Mouse (Mus musculus): ENCODE measurements at regions not wholly inside any gene's neighbourhood (a gene's known extent, or its start where the extent isn't known, plus 50 kb on each side); places are given as distances from the start of the nearest gene placed in this dataset.
"Not testable (repeated sequence)": the region's sequence is repeated elsewhere in the genome, so short reads cannot be mapped to it uniquely, and the experiment has no call there.

DNA sequence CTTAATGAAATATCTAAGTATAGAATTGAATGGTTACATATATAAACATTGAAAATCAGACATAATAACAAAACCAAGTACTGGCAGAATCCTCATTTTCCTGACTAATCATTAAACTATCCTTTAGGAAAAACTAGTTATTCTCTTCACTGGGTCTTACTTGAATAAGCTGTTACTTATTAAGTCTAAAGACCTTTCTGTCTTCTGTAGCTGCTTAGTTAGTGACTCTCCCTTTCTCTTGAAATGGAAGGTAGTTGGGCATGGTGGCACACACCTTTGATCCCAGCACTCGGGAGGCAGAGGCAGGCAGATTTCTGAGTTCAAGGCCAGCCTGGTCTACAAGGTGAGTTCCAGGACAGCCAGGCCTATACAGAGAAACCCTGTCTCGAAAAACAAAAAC, 135.9 kb upstream of the Abcb5 start:
- DNase-seq (ENCODE audit: low read depth, low spot score) = not testable (repeated sequence)

DNA sequence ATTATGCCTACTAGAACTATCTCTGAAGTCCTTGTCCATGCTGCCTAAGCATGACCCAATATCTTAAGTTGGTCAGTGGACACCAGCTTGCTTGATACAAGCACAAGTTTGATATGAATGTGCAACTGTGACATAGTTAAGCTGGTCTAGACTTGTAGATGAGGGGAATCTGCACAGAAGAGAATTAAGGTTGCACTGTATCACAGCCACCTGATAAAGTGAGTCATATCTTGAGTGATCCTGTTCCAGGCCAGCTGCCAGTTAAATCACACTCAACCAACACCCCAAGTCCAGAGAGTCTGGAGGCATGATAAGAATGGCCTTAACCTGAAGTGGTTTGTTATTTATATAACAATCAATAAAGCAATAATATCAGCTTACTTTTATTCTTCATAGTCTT, 133.5 kb upstream of the Abcb5 start:
- no peak for DNase-seq (ENCODE audit: low read depth, low spot score)

DNA sequence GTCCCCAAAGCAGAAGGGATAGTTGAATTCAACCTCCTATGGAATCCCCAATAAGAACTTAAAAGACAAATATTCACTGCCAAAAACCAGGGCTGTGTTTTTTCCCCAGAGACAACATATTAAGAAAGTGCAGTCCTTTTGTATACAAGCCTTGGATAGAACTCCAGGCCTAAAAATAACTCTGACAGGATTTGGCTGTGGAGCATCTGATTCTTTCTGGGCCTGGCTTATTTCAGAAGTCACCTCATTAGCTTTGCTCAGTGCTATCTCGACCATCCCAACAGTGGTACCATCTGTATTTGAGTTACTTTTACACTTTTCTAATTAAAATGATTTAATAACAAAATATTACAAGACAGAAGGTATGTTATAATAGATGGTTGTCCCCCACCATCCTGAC, 131.6 kb upstream of the Abcb5 start:
- DNase-seq (ENCODE audit: low read depth, low spot score) = no peak

DNA sequence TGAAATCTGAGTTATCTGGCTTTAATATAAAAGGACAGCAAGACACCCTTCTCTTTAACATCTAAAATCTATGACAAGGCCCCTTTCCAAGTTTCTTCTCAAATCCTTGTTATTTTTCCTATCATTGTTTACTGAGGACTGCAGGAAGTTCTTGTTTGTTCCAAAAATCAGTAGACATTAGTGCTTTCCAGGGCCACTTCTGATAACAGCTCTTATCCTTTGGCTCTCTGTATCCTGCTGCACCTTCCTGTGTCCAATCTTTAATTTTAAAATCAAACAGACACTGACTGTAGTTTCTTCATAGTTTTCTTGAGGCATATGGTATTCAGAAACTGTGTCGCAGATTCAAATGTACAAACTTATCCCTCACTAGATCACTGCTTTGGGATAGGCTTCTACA, 128.1 kb upstream of the Abcb5 start:
- DNase-seq (ENCODE audit: low read depth, low spot score) = no peak

DNA sequence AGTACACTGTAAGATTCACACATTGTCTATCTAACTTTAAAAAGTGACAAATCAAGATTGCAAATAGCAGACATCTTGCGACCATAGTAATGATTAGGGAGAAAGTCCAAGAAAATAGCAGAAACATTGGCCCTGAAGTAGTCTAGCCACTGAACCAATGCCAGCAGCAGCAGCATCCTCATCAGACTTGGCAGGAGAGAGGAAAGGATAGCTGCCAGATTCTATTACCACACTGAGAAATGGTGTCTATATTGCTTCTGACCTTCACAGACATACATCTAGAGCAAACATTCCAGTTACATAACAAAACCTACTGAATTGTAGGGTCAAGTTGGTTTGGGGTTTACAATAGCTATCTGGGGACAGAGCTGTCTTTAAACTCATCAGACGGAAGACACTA, 127.2 kb upstream of the Abcb5 start:
- DNase-seq (ENCODE audit: low read depth, low spot score) = no peak

DNA sequence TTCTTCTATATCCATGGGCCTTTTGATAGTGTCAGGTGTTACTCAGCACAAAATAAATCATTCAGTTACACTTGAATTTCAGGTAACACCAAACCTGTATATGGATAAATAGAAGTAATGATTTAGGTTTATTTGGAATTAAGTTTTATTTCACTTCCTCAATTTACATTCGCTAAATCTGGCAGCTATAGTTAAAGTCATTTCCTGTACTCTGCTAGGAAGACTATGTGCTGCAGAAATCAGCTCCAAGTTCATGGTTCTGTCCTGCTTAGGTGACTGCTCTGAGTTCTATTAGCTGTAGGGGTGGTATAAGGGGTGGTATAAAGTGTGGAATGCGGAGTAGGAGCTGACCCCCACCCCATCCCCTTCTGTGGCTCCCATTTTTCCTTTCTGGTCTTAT, 123.1 kb upstream of the Abcb5 start:
- DNase-seq (ENCODE audit: low read depth, low spot score) = no peak

DNA sequence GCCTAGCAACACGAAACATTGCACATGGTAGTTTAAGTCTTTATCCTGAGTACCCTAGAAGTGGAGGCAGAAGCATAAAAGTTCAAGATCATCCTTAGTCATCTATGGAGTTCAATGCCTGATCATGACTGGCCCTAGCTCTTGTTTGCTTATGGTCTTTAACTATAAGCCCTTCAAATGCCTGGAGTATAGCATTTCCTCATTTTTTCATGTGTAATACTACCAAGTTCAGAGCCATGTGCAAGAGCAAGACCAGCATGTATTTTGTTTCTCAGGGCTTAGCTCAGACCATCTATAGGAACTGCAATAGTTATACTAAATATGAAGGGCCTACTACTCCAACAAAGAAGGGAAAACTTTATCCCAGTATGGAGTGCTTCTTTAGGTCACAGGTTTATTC, 122.4 kb upstream of the Abcb5 start:
- DNase-seq (ENCODE audit: low read depth, low spot score) = no peak

DNA sequence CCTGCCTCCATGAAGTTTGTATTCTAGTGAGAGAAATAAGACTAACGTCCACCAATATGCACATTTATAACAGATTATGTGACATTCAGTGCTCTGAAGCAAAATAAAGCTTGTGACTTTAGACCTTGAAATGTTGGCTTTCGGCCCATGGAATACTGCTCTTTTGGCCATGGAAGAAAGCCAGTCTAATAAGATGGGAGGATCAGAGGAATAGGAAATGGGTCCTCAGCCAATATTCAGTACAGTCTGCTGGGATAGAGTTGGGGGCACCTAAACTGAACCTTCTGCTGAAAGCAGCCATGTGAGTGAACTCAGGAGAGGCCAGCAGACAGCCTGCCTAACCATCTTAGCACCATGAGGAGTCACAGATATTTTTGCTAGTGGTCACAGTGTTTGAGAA, 118.6 kb upstream of the Abcb5 start:
- peak; percentile 9 for DNase-seq (ENCODE audit: low read depth, low spot score)

DNA sequence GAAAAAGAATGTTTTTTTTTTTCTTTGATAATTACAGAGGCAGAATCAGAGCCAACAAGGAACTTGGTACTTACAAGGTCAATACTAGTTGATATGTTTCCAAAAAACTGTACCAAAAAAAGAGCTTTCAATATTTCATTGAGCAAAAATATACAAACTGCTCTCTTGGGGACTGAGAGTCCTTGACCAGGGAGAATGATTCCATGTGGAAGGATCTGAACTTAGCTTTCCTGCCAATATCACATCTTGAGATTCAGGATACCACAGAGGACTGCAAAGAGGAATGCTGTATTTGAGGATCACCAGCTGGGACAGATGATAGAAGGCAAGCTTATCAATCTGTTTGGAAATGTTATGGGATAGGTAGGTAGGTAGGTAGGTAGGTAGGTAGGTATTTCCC, 116.6 kb upstream of the Abcb5 start:
- peak; percentile 25 for DNase-seq (ENCODE audit: low read depth, low spot score)

DNA sequence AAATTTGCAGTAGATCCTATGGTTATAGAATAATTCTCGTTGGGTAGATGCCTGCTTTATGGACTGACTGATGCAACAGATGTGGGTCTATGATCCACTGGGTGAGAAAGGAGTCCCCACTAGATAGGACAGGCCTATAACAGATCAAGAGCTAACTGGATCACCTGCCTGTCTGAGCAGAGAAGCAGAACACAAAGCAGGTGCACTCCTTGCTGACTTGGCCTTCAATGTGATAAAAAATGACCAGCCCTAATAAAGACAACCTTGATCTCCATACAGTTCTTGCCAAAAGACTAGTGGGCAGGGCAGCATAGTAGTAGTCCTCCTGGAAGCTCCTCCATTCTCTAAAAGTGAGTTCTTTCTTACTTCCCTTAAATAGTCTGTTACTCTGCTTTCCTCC, 109.6 kb upstream of the Abcb5 start:
- DNase-seq (ENCODE audit: low read depth, low spot score) = no peak

DNA sequence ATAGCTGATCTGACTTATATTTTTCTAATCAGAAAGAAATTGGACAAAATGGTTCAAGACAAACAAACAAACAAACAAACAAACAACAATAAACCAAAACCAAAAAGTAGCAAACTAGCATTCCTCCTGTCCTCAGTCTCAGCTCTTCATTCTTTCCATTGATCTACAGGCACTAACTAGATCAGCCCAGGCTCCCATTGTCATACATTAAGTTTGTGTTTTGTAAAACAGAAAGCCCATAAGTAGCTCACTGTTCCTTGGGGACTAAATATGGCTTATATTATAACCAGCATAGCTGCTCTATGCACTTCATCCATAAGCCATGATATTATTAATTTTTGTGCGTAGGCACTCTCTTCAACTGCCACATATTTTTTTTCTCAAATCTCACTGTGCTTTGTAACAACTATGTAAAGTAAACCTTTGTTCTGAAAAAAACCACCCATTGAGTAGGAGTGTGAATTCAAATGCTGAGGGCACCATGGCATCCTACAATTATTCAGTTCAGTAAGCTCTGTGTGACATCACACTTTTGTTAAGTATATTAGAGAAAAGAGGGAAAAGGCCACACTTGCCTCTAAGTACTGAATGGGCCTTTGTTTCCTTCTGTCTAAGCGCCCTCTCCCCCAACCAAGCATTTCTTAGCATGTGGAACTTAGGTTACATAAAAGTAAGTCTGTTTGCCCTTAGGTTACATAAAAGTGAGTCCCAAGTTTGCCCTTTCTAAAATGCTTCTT, 108.7 kb upstream of the Abcb5 start:
- DNase-seq (ENCODE audit: low read depth, low spot score) = no peak

DNA sequence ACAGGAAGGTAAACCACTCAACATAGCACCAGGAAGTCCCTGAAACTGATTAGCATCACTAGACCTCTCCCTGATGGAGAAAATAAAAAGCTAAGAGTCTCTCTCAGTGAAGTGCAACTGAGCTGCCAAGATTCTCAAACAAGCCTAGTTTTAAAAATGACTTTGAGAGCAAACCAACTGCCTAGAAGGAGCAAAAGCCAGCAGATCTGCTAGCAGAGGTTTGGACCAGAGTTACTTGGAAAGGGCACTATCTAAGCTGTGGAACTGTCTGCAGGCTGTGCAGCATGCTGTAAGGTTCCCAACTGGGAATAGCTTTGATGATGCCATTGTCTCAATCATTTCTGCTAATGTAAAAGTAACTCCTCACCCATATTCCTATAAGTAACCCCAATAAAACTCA, 107.9 kb upstream of the Abcb5 start:
- DNase-seq (ENCODE audit: low read depth, low spot score) = no peak

DNA sequence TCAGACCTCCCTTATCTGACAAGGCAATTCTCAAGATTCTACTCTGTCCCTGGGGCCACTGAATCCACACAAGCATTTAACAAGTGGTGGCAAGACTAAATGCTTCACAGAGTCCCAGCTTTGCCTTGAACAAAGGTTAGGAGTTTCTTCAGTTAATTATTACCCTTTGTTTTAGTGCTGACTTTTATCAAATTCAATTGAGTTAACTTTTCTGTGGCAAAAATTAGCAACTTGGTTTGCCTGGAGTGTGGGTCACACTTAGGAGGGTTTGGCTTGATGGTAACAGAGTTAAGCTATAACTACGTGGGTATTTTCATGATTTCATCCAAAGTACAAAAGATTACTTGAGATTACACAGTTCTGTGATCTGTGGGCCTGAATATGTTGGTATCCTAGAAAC, 104.7 kb upstream of the Abcb5 start:
- DNase-seq (ENCODE audit: low read depth, low spot score) = no peak

DNA sequence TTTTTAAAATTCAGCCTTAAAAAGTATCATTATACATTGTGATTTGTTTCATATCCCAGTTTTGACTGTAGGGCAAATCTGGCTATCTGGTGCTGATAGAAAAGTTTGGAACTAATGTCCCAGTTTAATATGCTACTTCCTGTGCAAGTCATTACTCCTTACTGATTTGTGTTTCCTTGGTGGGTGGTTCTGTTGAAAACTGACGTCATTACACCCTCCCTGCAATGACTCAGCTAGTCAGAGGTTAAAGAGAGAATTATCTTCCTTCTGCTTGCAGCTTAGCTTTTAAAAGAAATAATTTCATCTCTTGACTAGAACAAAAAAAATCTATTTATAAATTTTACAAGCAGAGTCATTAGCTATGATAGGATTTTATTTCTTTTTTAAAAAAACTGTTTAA, 104.2 kb upstream of the Abcb5 start:
- DNase-seq (ENCODE audit: low read depth, low spot score) = no peak

DNA sequence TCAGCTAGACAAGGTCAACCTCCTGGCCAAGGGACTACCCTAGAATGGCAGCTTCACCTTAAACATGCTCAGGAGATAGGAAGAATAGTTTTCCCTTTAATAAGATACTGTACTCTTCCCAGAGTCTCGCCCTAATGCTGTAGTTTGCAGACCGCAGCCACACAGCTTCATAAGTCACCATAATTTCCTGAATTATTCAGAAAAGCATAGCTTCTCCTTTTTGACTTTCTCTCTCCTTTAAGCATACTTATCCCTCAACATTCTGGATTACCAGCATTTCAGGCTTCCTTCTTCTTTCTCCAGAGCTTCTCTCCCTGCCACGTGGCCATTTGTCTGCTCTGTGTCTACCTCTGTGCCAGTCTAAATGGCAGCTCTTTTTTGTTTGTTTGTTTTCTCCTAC, 103.5 kb upstream of the Abcb5 start:
- no peak for DNase-seq (ENCODE audit: low read depth, low spot score)

DNA sequence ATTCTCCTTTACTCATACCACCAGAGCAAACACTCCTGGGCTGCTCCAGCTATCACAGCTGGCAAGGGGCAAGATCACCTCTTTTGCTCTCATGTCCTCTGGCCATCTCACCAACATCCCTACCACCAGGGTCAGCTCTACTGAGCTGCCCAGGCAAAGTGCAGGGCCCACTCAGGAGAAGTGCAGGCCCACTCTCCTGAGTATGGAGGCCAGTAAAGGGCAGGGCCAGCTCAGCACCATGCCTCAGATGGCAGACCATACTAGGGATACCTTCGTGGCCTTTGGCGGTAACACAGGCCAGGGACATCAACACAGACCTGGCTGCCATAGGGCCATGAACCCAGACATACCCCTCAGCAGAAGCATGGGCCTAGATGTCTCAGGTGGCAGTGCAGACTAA, 101.9 kb upstream of the Abcb5 start:
- DNase-seq (ENCODE audit: low read depth, low spot score) = no peak

DNA sequence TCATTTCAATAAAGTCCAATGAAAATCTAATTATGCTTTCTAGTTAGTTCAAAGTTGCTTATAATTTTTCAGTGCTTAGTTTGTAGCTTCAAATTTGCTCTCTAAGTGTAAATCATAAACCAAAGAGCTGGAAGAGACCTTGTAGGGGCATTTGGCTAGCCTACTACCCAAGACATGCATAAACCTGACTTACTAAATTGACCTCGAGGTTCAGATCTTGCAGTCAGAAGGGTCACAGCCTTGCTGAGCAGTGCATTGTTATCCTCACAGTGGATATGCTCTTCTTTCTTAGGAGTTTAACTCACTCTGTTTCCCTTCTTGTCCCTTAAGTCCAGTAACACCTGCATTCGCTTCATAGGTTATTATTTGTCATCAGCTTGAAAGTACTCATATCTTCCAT, 96.7 kb upstream of the Abcb5 start:
- DNase-seq (ENCODE audit: low read depth, low spot score) = no peak

DNA sequence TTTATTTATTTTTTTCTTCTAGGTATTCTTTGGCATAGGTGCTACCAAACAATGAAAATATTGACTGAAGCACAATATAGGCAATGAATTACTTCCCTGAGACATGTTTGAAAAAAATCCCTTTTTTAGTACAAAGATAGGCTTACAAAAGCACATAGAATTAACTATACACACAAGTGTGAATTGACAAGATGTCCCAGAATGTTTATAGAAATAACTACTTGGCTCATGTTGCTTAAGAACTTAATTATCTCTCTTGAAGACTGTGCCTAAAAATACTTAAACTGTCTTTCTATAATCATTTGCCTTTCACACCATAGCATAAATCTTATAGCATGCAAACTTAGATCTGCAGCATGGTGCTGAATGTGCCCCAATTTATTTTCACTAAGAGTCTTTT, 96.3 kb upstream of the Abcb5 start:
- no peak for DNase-seq (ENCODE audit: low read depth, low spot score)

DNA sequence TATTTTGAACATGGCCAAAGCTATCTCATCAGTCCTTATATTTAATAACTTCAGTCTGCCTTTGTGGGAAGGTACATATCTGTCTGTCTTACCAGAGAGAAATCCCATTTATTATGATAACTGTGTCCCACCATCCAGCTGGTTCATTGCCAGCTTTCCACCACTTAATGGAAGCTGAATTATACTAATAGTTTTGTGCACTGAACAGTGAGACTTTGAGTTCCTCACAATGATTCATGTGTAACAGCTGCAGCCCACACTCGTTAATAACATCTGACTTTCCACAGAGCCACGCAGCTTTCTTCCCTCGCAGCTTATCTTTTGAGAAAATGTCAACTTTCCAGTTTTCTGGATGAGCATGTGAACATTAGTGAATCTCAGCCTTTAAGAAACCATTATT, 88.3 kb upstream of the Abcb5 start:
- DNase-seq (ENCODE audit: low read depth, low spot score) = peak; percentile 4

DNA sequence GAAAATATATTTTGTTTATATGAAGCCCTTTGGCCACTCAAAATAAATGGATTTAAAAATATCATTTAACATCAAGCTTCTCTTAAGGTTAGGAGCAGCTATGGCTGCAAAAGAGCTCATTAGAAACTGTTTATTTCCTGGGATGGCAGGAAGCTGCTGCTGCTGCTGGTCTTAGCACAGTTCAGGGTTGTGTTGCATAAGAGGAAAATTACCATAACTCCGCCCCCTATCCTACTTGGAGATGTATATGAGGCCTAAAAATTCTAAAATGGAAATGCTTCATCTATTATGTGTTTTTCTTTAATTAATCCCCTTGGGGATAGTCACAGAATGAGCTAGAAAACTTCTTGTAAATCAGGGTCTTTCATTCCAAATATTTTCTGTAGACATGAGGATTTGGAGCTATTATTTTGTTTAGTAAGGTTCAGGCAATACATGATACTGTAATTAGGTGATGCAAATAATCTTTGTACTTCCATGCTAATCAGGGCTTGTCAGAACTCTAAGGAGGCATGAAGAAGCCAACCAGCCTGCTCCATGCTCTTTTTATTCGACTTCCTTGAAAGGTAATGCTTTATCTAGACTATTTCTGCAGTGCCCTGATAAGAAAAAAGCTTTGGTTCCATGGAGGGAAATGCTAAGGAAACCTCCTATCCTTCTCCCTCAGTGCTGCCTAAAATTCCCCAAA, 85.6 kb upstream of the Abcb5 start:
- DNase-seq (ENCODE audit: low read depth, low spot score) = no peak

DNA sequence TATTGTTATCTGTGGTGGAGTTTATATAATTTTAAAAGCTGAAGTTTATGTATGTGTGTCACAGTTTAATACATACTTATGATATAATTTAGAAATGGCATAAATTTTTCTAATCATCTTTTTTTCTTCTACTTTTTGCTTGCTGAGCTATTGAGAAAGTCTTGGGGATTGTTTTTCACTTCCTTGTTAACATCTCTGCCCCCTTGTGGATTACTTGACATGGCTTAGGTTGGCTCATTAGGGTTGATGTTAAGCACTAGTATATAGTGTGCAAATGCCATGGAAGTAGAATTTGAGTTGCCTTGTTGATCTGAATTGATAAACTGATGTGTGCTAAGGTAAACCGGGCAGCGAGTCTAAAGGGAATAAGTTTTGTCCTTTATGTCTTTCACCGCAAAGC, 72.1 kb upstream of the Abcb5 start:
- no peak for DNase-seq (ENCODE audit: low read depth, low spot score)

DNA sequence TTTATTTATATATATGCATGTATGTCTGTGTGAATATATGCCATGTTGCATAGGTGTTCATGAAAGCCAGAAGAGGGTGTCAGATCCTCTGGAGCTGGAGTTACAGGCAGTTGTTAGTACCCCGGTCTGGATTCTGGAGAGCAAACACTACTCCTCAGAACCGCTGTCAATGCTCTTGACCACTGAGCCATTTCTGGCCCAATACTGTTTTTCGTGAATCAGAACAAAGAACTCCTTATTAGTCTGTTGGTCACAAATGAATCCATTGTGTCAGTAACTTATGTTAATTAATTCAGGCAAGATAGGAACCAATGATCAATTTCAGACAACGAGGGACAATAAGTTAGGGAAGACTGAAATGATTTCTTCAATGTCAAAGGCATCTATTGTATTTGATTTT, 68.6 kb upstream of the Abcb5 start:
- DNase-seq (ENCODE audit: low read depth, low spot score) = no peak

DNA sequence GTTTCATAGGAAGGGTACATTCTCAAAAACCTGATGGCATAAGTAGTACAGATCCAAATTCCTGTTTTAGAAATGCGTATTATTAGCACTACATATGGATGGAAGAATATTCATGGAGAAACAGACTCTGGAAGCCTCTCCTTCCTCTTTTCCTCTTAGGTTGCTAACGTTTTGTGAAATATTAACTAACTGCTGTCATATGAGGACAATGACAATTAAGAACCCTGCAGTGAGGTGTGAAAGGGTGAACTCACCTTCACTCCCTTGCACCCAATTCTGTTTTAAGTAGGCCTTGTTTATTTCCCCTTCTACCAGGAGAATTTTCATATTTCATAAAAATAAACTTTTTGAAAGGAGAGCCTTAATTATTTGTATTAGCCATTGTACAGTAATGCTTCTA, 62.5 kb upstream of the Abcb5 start:
- DNase-seq (ENCODE audit: low read depth, low spot score) = no peak

DNA sequence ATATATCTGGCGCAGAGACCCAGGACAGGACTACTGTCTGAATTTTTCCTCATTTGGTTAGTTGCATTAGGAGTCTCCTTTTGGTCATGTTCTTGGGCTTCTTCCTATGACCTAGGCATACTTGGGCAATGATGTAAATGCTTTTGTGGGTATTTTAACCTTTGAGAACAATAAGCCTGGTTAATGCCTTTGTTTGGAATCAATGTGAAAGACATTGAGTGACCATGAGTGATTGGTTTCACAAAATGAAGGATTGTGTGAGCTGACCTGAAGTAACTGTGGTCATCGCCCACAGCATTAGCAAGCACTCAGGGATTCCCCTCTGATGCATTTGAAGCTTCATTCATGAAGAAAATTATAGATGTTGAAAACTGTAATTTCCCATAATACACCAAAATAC, 61.9 kb upstream of the Abcb5 start:
- no peak for DNase-seq (ENCODE audit: low read depth, low spot score)
